Mouse (Mus musculus): ENCODE results near the gene Ptpn1. TPM values are rescaled to one million over a fixed set of nuclear protein-coding genes. Genes with fewer than 3 reads are reported as not detected.

Gene Ptpn1
- polyA plus RNA-seq, 1 experiment from 2014 or later: 57.4 TPM

- ATAC-seq (replicated peaks; ENCODE audit: low FRiP score): no peak
- peaks cover 23% of the 10 kb centered on the region for H3K4me1 ChIP-seq
- no peak overlapping the region for H3K9ac ChIP-seq
- H3K36me3 ChIP-seq: no peaks in the 10 kb centered on the region; the same call in 1 of the 2 replicates
- H3K27me3 ChIP-seq: no peaks in the 10 kb centered on the region
- WGBS: 52% methylated on average over 3 of the region's 3 CpGs
- H3K27ac ChIP-seq: peak overlapping the region; percentile 87; the same call in 1 of the 2 replicates
- peaks cover 5% of the 10 kb centered on the region; the same call in 1 of the 2 replicates for H3K9me3 ChIP-seq (replicated peaks)
- H3K4me3 ChIP-seq (replicated peaks): no peak overlapping the region
- no peak overlapping the region for H3K4me2 ChIP-seq
These were observed 94.6 kb downstream of the Ptpn1 start for GRCm38 (mm10) chr2:168026467-168026866.

DNA sequence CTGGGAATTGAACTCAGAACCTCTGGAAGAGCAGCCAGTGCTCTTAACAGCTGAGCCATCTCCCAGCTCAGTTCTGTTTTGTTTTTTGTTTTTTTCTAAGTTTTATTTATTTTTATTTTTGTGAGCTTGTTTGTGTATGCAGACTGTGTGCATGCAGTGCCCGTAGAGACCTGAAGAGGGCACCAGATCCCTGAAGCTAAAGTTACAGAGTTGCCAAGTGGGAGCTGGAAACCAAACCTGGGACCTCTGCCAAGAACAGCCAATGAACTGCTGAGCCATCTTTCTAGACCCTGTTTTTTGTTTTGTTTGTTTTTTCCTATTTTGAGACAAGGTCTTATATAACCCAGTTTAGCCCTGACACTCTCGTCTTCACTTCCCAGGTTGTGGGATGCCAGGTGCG is 96.5 kb downstream of the Ptpn1 start:
- no peak overlapping the region for H3K9ac ChIP-seq
- H3K27ac ChIP-seq: no peak overlapping the region
- H3K36me3 ChIP-seq: no peaks in the 10 kb centered on the region; the same call in 1 of the 2 replicates
- peaks cover 23% of the 10 kb centered on the region for H3K4me1 ChIP-seq
- peaks cover 5% of the 10 kb centered on the region; the same call in 1 of the 2 replicates for H3K9me3 ChIP-seq (replicated peaks)
- no peak overlapping the region for H3K4me2 ChIP-seq
- no peaks in the 10 kb centered on the region for H3K27me3 ChIP-seq
- 96% methylated on average over 3 of the region's 3 CpGs for WGBS
- no peak for ATAC-seq (replicated peaks; ENCODE audit: low FRiP score)
- H3K4me3 ChIP-seq (replicated peaks): no peak overlapping the region

Other genes with a start within 250 kb of the Ptpn1 start
- 5.1 and 5.7 TPM in 2 replicates for gene Cebpb, start 243.1 kb upstream of the Ptpn1 start, polyA plus RNA-seq (2015; fragmentation: Nextera tagmentation; extraction: Ambion mirVana)
- gene Tmem189, start 242.2 kb upstream of the Ptpn1 start, polyA plus RNA-seq (2015; fragmentation: Nextera tagmentation; extraction: Ambion mirVana): 47.3 and 48.1 TPM in 2 replicates
- 1.6 and 1.9 TPM in 2 replicates for gene Ripor3, start 78.6 kb downstream of the Ptpn1 start, polyA plus RNA-seq (2015; fragmentation: Nextera tagmentation; extraction: Ambion mirVana)
- gene Pard6b, start 148.9 kb downstream of the Ptpn1 start, polyA plus RNA-seq (2015; fragmentation: Nextera tagmentation; extraction: Ambion mirVana): 19.0 and 20.4 TPM in 2 replicates